Mouse (Mus musculus): ENCODE measurements around the gene Gm3252.
"Not testable (repeated sequence)": the region's sequence is repeated elsewhere in the genome, so short reads cannot be mapped to it uniquely, and the experiment has no call there.

Gene Gm3252

DNA sequence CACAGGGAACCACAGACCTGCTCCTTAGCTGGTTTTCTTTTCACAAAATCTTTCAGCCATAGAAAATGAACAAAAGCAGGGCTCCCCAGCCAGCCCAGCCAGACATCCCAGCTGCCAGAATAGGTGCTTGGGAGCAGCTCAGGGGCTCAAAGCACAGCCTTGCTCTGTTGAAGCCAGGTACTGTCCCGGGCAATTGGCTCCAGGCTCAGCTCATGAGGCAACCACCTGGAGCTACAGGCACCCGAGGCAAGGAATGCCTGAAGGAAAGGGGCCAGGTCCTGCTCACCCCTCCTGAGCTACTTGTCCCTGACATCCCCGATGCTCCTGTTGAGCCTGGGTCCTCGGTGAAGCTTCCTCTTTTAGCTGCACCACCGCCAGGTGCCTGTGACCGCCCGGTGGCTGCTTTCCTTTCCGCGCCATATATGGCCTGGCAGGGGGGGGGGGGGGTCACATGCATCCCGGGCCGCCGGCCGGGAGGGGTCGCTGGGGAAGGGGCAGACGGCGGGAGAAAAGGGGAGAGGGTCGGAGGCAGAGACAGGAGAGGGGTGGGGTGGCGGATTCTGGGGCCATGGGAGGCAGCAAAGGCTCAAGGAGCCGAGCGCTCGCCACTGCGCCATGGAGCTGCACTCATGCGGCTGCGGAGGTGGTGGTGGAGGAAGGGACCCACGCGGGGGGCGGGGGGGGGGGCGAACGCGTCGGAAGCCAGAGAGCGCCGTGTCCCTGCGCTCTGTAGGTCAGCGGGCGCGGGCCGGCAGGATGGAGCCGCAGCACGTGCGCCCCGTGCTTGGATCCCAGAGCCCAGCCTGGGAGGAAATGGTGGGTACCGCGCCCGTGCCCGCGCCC is at the start of gene Gm3252:
Gm3252 (plus strand) TSS at position 738 of the 843 bp plus-strand sequence.
- not testable (repeated sequence) for DNase-seq (ENCODE audit: low read depth, low spot score)

DNA sequence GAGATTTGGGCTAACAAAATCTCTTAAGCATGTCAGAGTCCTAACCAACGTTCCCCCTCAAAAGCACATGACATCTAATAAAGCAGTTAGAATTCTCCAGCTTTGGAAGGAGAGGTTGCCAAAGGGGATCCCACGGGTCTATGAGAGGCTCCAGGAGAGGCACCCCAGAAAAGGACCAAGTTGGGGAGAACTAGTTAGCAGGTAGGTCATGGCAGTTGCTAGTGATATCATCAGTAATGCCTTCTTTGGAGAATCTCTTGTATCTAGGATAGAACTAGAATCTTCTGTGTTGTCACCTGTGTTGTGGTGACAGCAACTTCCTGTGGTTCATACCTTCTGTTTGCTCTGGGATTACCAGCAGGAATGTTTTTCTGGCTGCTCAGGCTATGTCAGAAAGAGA is 17.6 kb upstream of the Gm3252 start, which contains the start of gene Gm7876:
Gm7876 (plus strand) TSS at position 301 of the 400 bp plus-strand sequence.
- DNase-seq (ENCODE audit: low read depth, low spot score): not testable (repeated sequence)

GRCm38 (mm10) chr14:4776037-4776436 is 49.5 kb downstream of the Gm3252 start, which contains the start of gene Gm9602:
Gm9602 (plus strand) TSS chr14:4776337.
- not testable (repeated sequence) for DNase-seq (ENCODE audit: low read depth, low spot score)

Data from retina, adult 2 months (tissue).